Mouse (Mus musculus) ovary, adult 18-20 months (tissue): ENCODE measurements around the gene Hsp90ab1.

Source experiments
- DNase-seq: peaks from one replicate; pipeline ENCODE4 v3.0.0; 2022; ENCODE audit warnings: low spot score, mixed read lengths

The Hsp90ab1 gene

DNA sequence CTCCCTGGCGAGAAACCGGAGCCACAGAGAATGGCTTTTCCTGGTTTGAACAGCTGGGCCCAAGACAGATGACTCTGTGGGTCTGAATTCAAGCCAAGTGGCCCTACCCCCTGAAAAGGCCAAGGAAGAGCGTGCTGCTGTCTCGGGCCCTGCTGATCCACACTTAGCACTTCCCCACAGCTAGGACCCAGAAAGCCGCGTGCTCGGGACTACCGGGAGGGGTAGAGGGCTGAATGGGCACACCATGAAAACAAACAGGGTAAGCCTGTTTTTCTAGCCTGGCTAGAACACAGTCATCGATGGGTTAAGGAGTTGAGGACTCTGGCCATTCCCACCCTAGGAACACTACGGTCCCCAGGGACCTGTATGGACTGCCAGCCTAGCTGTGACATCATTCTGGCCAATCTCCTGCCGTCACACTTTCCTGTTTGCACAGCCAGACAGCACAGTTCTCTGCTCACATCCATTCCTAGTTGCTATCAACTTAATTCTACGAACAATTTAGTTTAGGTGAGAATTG lies 7.9 kb upstream of the Hsp90ab1 start:
- DNase-seq = no peak

DNA sequence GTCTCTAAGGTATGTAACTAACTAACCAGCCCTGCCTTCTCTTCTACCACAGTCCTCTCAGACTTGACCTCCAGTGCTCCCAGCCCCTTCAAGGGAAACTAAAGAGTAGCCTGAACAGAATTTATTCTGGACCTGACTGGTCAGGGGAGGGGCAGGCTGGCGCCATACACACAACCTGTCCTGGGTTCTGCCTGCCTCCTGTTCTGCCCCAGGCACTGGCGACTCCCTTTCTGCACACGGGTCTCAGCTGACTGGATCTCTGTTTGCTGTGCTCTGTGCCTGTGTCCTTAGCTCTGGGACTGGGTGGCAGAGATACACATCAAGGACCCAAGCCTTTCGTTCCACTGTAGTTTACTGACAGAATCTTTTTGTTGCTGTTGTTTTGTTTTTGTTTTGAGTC lies 6.5 kb upstream of the Hsp90ab1 start:
- DNase-seq = no peak

DNA sequence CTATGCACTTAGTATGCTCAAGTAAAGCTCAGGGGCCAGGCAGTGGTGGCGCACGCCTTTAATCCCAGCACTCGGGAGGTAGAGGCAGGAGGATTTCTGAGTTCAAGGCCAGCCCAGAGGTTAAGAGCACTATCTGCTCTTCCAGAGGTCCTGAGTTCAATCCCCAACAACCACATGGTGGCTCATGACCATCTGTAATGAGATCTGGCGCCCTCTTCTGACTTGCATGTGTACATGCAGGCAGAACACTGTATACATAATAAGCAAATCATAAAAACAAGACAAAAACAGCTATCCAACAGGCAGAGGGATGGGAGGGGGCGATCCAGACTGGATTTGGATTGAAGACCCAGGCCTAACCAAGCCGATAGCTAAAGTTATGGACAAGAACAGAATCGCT lies 5.8 kb upstream of the Hsp90ab1 start:
- DNase-seq = no peak

DNA sequence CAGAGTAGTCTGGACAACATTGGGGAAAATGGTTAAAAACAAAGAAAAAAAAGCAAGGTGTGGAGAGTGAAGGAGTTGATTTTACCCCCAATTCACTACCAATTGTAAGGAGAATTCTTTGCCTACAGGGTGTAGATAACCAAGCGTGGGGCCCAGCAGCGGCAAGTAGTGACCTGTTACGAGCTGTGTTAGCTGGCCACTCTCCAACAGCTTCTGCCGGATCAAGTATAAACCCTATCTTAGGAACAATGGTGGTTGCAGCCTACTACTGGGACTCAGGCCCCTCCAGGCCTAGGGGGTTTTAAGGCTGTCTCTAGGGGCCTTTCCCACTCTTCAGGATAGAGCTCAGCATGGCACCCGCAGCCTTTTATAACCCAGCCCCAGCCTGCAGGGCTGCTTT lies 5.2 kb upstream of the Hsp90ab1 start:
- DNase-seq = no peak

DNA sequence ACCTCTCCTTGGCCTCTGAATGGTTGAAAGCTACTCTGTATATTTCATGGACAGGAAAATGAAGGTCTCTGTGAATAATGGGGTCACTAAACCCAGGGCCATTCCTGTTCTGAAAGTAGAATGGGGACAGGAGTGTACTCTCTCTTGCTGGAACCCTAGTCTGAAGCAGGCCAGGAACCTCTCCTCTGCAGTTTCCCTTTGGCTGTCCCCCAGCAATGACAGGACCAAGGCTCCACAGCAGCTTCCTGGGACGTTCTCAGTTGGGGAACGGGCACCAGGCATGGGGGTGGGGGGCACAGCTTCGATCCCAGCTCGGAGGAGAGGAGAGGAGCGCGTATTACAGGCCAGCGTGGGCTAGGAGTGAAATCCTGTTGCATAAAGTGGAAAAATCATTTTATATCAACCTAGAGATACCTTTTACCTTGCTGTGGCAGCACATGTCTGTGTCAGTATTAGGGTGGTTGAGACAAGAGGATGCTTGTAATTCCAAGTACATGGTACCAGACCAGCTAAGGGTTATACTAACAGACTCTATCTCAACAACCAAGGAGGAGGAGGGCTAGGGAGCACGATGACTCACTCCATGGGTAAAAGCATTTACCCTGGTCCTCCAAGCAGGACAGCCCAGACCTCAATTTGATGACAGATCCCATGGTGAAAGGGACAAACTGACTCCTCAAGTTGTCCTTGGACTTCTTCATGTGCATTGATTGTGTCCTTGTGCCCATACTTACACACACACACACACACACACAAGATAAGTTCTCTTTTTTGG lies 2.2 kb upstream of the Hsp90ab1 start:
- DNase-seq = no peak

DNA sequence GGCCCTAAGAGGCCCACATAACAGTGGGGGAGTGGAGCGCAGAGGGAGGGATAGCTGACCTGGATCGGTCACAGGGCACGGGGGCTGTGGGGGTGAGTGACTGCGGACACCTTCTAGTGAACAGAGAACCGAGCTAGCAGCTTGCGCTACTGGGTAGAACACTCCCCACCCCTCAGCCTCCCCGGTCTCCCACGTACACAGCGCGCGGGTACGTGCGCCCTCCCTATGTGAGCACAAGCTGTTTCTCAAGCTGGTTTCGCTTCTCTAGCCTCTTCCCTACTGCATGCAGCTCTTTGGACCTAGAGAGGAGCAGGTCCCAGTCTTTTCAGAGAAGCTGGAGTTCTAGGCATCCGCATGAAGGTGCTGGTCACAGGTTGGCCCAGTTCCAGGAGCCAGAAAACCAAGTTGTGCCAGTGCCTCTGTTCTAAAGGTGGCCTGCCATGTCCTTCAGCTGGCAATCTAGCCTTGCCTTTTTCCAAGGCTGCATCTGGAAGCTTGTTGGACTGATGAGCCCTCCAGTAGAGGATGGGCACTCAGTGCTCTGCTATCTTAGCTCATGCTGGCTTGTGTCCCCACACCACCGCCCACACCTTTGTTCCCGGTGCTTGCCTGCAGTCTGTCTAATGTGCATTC lies 1.2 kb upstream of the Hsp90ab1 start:
- peak; percentile 70 for DNase-seq

DNA sequence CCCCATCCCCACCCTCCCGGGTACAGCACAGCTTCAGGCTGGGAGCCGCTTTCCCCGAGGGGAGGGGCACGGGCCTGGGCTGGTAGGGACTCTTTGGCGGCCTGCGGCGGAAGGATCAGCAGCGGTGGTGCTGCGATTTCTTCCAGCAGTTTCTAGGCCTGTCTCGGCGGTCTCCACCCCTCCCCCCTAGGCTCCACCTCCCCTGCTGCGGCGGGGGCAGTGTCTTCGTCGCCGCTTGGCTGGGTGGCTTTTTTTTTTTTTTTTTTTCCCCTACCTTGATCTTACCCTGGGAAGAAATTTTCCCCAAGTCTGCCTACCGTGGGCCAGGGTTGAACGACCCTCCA lies 681 bp upstream of the Hsp90ab1 start:
- DNase-seq = peak; percentile 95

DNA sequence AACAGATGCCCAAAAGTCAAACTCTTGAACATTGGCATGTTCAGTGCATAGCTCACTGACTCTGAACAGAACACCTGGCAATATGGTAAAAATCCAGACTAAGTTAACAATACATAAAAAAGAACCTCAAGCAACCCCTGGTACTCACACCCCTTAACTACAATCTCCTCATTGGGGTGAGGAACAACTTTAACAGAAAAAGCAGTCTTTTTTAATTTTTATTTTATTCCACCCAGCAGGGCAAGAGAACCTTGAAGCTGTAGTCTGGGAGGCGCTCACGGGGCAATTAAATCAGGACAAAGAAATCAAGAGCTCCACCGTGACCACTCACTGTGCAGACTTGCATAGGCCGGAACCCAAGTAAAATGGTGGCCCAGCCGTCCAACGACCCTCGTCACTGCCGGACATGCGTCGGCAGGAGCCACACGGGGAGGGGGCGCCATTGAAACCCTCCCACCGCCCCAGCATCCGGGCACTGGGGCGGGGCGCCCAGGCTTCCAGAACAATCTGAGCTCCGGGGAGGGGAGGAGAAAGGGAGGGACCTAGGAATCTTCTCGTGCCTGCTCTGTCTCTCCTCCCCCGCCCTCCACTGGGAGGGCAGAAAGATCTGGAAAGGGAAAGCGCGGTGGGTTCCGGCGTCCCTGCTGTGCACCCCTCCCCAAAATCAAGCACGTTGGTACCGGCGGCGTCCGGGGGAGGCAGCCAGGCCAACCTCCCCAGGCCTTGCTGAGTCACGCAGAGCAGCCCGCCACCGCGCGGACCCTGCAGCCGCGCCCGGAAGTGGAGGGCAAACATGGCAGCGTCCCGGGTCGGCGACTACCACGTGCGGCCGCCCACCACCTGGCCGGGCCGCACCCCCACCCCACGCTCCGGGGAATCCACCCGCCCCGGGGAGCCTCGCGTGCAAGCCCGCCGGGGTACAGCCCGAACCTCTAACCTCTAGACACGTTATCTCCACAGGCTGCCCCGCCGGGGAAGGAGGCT lies 676 bp downstream of the Hsp90ab1 start:
- DNase-seq = peak; percentile 72

DNA sequence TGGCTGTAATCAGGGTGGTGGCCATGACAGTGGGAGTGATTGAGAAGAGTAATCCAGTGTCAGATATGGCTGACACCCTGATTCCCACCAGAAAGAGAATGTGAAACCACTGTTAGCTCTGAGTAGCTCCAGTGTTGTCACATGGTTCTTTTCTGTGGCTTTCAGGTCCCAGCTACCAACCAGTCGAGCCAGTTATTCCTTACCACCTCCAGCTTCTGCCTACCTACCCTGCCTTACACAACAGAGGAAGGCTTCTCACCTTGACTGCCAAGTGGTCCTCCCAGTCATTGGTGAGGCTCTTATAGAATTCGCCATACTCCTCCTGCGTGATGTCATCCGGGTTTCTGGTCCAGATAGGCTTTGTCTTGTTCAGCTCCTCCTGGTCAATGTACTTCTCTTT lies 3.1 kb downstream of the Hsp90ab1 start:
- no peak for DNase-seq

DNA sequence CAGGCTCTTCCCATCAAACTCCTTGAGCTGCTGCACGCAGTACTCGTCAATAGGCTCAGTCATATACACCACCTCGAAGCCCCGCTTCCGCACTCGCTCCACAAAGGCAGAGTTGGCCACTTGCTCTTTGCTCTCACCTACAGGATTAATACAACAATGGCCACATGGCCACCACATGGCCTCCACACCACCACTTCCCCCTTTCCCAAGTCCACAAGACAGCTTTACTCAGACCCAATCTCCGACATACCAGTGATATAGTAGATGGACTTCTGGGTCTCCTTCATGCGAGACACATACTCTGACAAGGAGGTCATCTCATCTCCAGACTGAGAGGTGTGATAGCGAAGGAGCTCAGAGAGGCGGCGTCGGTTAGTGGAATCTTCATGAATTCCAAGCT lies 4.1 kb downstream of the Hsp90ab1 start:
- no peak for DNase-seq

DNA sequence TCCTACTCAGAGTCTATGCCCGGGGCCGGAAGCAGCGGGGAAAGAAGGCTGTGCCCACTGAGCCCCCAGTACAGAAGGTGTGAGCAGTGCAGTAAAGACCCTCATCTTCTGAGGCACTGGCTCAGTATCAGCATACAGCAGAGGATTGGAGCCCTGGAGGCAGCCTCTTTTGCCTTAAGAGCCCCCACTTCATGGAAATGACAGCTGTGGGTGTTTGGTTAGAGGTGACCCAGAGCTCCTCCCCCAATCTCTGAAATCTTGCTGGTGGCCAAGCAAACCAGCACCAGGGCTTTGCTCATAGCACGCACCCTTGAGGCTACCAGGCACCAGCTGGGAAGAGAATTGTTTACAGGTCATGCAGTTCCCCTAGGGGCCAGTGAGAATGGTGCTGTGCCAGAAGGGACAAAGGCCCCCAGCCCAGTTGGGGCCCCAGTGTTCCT lies 5.9 kb downstream of the Hsp90ab1 start:
- DNase-seq = no peak

DNA sequence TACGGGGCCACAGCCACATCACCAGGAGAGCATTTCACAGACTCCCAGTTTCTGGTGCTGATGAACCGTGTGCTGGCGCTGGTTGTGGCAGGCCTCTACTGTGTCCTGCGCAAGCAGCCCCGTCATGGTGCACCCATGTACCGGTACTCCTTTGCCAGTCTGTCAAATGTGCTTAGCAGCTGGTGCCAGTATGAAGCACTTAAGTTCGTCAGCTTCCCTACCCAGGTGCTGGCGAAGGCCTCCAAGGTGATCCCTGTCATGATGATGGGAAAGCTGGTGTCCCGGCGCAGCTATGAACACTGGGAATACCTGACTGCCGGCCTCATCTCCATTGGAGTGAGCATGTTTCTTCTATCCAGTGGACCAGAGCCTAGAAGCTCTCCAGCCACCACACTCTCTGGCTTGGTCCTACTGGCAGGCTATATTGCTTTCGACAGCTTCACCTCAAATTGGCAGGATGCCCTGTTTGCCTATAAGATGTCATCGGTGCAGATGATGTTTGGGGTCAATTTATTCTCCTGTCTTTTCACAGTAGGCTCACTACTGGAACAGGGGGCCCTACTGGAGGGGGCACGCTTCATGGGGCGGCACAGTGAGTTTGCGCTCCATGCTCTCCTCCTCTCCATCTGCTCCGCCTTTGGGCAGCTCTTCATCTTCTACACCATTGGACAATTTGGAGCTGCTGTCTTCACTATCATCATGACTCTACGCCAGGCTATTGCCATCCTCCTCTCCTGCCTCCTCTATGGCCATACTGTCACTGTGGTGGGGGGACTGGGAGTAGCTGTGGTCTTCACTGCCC lies 6.5 kb downstream of the Hsp90ab1 start:
- DNase-seq = no peak

DNA sequence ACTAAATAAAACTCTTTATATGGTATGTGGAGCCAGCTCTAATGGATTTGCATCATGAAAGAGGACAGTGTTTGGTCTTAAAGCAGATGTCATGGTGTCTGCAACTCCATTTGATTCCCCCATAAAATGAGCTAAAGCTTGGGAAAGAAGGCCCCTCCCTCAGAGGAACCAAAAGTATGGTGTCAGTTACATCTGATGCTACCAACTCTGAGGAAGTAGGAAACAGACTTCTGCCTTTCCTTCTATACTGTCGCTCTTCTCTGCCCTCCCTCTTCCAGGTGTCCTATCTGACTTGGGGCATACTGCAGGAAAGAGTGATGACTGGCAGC lies 7.1 kb downstream of the Hsp90ab1 start:
- DNase-seq = no peak

DNA sequence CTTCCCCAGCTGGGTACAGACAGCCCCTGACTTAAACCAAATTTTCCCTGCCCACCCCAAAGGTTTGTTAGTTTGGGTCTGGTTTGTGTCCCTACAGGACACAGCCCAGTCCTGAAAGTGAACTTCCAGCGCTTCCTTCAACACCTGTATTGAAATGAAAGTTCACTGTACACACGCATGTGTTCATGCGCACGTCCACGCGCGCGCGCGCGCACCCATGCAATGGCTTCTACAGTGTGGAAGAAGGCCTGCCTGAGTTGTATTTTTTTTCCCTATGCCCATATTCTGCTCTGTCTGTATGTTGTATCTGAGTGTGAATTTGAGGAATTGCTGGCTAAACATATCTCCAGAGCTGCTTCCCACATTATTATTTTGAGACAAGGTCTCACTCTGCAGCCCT lies 8.0 kb downstream of the Hsp90ab1 start:
- DNase-seq = no peak

DNA sequence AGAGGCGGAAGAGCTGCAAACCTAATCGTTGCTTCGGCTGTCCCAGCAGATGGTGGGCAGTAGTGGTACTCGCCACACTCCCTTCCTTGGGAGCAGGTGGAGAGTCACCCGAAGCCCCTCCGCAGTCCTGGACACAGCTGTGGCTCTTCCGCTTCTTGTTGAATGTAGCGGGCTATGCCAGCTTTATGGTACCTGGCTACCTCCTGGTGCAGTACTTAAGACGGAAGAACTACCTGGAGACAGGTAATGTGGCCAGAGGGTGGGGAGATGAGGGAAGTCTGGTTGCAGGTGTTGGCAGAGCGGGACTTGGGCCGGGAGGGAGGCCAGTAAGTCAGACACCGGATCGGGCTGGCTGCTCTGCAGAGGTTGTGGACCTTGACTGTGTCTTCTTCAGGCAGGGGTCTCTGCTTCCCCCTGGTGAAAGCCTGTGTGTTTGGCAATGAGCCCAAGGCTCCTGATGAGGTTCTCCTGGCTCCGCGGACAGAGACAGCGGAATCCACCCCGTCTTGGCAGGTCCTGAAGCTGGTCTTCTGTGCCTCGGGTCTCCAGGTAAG lies 8.5 kb downstream of the Hsp90ab1 start:
- no peak for DNase-seq

DNA sequence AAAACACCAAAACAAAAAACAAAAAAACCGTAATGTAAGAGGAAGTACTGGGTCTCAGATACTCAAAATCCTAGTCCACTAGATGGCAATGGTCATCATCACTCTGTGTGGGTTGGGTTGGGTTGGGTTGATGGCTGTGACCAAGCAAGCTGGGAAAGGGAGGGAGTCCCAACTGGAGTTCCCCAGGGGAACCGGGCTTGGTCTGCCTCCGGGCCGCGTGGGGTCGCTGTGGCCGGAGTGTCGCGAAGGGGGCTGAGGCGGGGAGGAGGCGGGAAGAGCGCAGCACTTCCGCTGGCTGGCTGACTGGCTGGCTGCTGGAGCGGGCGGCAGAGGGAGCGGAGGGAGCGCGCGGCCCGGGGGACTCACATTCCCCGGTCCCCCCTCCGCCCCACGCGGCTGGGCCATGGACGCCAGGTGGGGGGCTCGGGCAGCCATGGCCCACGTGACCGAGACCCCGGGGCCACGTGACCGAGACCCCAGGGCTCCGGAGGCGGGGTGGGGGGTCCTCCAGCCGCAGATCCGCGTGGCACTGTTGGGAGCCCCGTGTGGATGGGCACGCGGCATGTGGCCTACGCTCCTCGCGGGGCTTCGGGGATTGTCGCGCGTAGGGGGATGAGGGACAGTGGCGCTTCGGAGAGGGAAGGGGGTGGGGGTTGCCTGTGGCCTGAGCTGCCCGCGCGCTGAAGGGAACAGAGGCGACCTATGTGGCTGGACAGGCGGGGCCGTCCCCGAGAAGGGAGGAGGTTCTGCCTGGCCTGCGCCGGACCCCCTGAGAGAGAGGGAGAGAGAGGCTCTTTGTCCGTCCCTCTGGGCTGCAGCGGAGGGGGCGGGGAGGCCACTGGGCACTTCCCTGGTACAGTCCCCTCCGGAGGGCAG lies 9.2 kb downstream of the Hsp90ab1 start, which contains the start of gene Slc35b2:
TSS of gene Slc35b2 (plus strand) at position 220 of the 876 bp plus-strand sequence.
- DNase-seq = peak; percentile 91

DNA sequence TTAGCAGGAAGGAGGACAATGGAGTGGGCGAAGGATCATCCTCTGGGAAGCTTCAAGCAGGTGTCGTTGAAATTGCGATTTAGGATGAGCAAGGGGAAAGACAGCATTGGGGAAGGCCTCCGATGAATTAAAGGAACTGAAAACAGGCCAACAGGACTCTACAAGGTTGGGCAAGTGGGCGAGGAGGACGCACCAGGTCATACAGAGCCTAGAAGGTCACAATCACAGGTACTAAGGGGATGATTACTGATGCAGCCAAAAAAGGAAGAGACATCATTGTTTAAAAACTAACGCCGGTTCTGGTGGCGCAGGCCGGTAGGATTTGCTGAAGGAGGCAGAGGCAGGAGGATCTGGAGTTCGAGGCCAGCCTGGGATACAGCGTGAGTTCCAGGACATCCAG lies 9.9 kb downstream of the Hsp90ab1 start:
- DNase-seq = no peak

DNA sequence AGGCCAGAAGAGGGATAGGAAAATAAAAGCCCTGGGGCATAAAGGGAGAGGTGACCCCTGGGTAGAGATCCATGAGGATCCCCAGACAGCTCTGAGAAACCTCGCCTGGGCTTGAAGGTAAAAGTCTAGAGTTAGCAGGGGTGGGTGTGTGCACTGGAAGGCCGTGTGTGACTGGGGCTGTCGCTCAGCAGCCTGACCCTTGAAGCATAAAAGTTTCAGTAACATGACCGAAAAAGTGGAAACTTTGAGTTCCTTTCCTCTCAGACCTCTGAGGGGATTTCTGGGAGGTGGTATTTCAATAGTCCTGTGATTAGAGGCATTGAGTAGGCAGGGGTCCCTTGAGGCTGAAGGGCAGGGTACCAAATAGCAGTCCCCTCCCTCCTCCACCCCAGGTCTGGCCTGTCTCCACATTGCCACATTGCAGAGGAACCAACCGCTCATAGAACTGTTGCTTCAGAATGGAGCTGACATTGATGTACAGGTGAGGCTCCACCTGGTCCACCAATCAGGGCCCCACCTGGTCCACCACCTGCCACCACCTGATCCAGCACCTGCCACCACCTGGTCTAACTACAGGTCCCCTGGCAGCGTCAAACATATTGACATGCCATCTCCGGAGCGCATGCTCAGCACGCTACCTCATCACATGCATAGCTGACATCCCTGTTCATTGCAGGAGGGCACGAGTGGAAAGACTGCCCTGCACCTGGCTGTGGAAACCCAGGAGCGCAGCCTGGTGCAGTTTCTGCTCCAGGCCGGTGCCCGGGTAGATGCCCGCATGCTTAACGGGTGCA lies 13.1 kb downstream of the Hsp90ab1 start:
- DNase-seq = no peak
